Mouse (Mus musculus) liver, adult 2 months (tissue): Measurements from ENCODE around the gene Ltbp4.

ENCODE experiments used
- CTCF ChIP-seq: fragments of 200-500 bp; IDR thresholded peaks from 2 replicates; pipeline ENCODE4 v1.5.1; 2011; ENCODE audit warnings: low read depth, low read length, control low read depth
- POLR2A ChIP-seq: fragments of 200-500 bp; IDR thresholded peaks from 2 replicates; pipeline ENCODE4 v1.6.1; 2011; ENCODE audit warnings: low read length, control low read depth; ENCODE audit not compliant: insufficient read depth; ENCODE audit errors: extremely low read depth

DNA sequence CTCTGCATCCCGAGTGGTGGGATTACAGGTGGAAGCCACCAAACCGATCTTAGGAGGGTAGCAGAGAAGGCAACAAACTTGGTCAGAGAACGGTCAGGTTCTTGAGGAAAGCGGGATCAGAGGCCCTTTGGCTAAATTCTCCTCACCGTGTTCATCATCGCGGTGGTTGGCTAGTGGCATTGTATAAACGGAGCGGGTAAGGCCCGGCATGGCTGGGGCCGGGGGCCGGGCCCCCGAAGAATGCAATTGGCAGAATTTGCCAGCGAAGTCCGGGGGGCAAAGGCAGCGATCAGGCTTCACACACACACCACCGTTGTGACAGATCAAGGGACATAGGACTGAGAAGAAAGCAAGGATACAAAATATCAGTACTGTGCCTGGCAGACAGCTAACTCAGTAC lies 7.5 kb downstream of the Ltbp4 start:
- no peak for TF ChIP-seq CTCF
- TF ChIP-seq POLR2A, result no peak
